Mouse (Mus musculus): ENCODE data around the gene Mettl22. TPM values are rescaled to one million over a fixed set of nuclear protein-coding genes. Genes with fewer than 3 reads are reported as not detected.
A peak's percentile ranks its signal among the peaks of the same experiment; 100 is the strongest.

Mettl22 gene
- total and polyA plus RNA-seq, 2 experiments from 2014 or later, result 37.4 to 80.0 TPM

GRCm38 (mm10) chr16:8425736-8426135, 44.9 kb upstream of the Mettl22 start:
- no peak overlapping the region for H3K9ac ChIP-seq (replicated peaks; ENCODE audit: low read length, poor library complexity, severe bottlenecking)
- H3K9me3 ChIP-seq (ENCODE audit: low read length), result no peaks in the 10 kb centered on the region
- no peak overlapping the region for H3K4me2 ChIP-seq (ENCODE audit: low read depth, low read length, poor library complexity, severe bottlenecking)
- DNase-seq (ENCODE audit: low spot score) (no peak), ATAC-seq (ENCODE audit: low FRiP score) (no peak)
- 88% methylated on average over 5 of the region's 5 CpGs for WGBS
- no peak for TF ChIP-seq CTCF (IDR thresholded peaks at IDR 0.05)
- H3K36me3 ChIP-seq (ENCODE audit: insufficient read depth, low read length), result no peaks in the 10 kb centered on the region
- no peak overlapping the region for H3K27ac ChIP-seq (ENCODE audit: low read depth, low read length)
- H3K27me3 ChIP-seq (ENCODE audit: insufficient read depth, low read length), result peaks cover 35% of the 10 kb centered on the region
- H3K4me3 ChIP-seq (ENCODE audit: low read depth, low read length), result no peak overlapping the region
- H3K4me1 ChIP-seq (ENCODE audit: insufficient read depth, low read length), result 0 out of 2 replicates have a peak, but pooled peaks cover 4% of the 10 kb centered on the region

DNA sequence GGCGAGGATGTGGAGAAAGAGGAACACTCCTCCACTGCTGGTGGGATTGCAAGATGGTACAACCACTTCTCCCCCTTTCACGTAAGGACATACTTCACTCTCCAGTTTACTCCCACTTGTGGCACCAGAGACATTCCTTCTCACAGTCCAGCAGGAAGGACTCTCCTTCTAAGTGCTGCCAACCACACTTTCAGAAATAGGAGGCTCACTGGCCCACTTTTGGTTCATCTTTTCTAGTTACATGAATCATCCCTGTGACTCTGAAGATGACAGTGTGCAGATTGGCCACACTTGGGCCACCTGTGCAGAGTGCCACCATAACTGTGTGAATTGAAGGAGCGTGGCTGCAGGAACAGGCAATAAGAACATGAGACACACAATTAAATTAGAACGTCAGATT, 41.1 kb upstream of the Mettl22 start:
- peaks cover 18% of the 10 kb centered on the region for H3K27me3 ChIP-seq (ENCODE audit: insufficient read depth, low read length)
- no peak for DNase-seq (ENCODE audit: low spot score)
- TF ChIP-seq CTCF (IDR thresholded peaks at IDR 0.05), result no peak
- no peak overlapping the region for H3K4me2 ChIP-seq (ENCODE audit: low read depth, low read length, poor library complexity, severe bottlenecking)
- no peak overlapping the region for H3K4me3 ChIP-seq (ENCODE audit: low read depth, low read length)
- H3K9me3 ChIP-seq (ENCODE audit: low read length), result no peaks in the 10 kb centered on the region
- no peaks in the 10 kb centered on the region for H3K36me3 ChIP-seq (ENCODE audit: insufficient read depth, low read length)
- H3K9ac ChIP-seq (replicated peaks; ENCODE audit: low read length, poor library complexity, severe bottlenecking), result no peak overlapping the region
- H3K27ac ChIP-seq (ENCODE audit: low read depth, low read length), result no peak overlapping the region
- no peak for ATAC-seq (ENCODE audit: low FRiP score)
- 0 out of 2 replicates have a peak, but pooled peaks cover 4% of the 10 kb centered on the region for H3K4me1 ChIP-seq (ENCODE audit: insufficient read depth, low read length)
- 92% methylated on average over 4 of the region's 4 CpGs for WGBS

DNA sequence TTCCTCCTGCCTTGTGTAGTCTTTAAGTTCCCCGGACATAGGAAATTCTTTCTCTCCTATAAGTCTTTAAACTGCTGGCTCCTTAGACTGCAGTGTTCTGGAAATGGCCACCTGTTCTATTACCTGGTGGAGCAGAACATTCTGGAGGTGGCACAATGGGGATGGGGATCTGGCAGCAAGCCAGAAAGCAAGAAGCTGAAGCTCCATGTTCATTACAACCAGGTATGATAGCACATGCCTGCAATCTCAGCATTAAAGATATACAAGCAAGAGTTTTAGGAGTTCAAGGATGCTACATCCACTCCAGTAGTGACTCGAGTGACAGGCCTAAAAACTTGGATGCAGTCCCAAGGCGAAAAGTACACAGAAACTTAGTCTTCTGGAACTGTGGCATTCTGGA, 38.0 kb upstream of the Mettl22 start:
- 83% methylated on average over 3 of the region's 3 CpGs for WGBS
- H3K4me3 ChIP-seq (ENCODE audit: low read depth, low read length), result no peak overlapping the region
- no peak overlapping the region for H3K27ac ChIP-seq (ENCODE audit: low read depth, low read length)
- H3K9me3 ChIP-seq (ENCODE audit: low read length), result no peaks in the 10 kb centered on the region
- DNase-seq (ENCODE audit: low spot score), result no peak
- no peaks in the 10 kb centered on the region for H3K27me3 ChIP-seq (ENCODE audit: insufficient read depth, low read length)
- H3K4me1 ChIP-seq (ENCODE audit: insufficient read depth, low read length), result no peaks in the 10 kb centered on the region
- H3K4me2 ChIP-seq (ENCODE audit: low read depth, low read length, poor library complexity, severe bottlenecking), result no peak overlapping the region
- ATAC-seq (ENCODE audit: low FRiP score), result no peak
- H3K9ac ChIP-seq (replicated peaks; ENCODE audit: low read length, poor library complexity, severe bottlenecking), result no peak overlapping the region
- TF ChIP-seq CTCF (IDR thresholded peaks at IDR 0.05), result no peak
- H3K36me3 ChIP-seq (ENCODE audit: insufficient read depth, low read length), result no peaks in the 10 kb centered on the region

- TF ChIP-seq CTCF (IDR thresholded peaks at IDR 0.05), result no peak
Observed at GRCm38 (mm10) chr16:8444911-8445310, 25.7 kb upstream of the Mettl22 start.

DNA sequence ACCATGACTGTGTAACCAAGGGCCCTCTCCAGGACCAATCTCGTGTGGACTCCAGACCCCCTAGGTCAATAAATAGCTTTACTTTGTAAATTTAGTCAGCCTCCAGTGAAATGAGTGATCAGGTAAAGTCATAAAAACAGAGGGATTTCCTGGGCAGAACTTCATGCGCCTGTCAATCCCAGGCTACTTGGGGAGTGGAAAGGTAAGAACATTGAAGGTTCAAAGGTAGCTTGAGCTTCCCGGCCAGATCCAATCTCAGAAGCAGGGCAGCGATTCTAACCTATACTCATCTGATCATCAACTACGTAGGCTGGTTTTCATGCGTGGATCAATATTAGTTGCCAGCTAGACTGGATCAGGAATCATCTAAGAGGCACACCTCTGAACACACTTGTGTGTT, 24.3 kb upstream of the Mettl22 start:
- Histone ChIP-seq H3K4me1 (ENCODE audit: insufficient read depth, low read length) (no peaks in the 10 kb centered on the region), H3K4me2 (ENCODE audit: low read depth, low read length, poor library complexity, severe bottlenecking) (no peak overlapping the region), H3K27me3 (ENCODE audit: insufficient read depth, low read length) (no peaks in the 10 kb centered on the region), H3K9ac (replicated peaks; ENCODE audit: low read length, poor library complexity, severe bottlenecking) (no peak overlapping the region), H3K4me3 (ENCODE audit: low read depth, low read length) (no peak overlapping the region), H3K36me3 (ENCODE audit: insufficient read depth, low read length) (no peaks in the 10 kb centered on the region), H3K27ac (ENCODE audit: low read depth, low read length) (no peak overlapping the region), H3K9me3 (ENCODE audit: low read length) (no peaks in the 10 kb centered on the region)
- 95% methylated on average over 6 of the region's 6 CpGs for WGBS
- TF ChIP-seq CTCF (IDR thresholded peaks at IDR 0.05), result no peak
- no peak for DNase-seq (ENCODE audit: low spot score)
- ATAC-seq (ENCODE audit: low FRiP score), result no peak

More at GRCm38 (mm10) chr16:8444911-8445310, 25.7 kb upstream of the Mettl22 start:
- ATAC-seq (ENCODE audit: low FRiP score) (no peak), DNase-seq (ENCODE audit: low spot score) (peak; percentile 19)
- no peak overlapping the region for H3K27ac ChIP-seq (ENCODE audit: low read depth, low read length)
- no peaks in the 10 kb centered on the region for H3K36me3 ChIP-seq (ENCODE audit: insufficient read depth, low read length)
- H3K4me2 ChIP-seq (ENCODE audit: low read depth, low read length, poor library complexity, severe bottlenecking), result no peak overlapping the region
- no peaks in the 10 kb centered on the region for H3K27me3 ChIP-seq (ENCODE audit: insufficient read depth, low read length)
- no peak overlapping the region for H3K9ac ChIP-seq (replicated peaks; ENCODE audit: low read length, poor library complexity, severe bottlenecking)
- no peak overlapping the region for H3K4me3 ChIP-seq (ENCODE audit: low read depth, low read length)
- no peaks in the 10 kb centered on the region for H3K4me1 ChIP-seq (ENCODE audit: insufficient read depth, low read length)
- no peaks in the 10 kb centered on the region for H3K9me3 ChIP-seq (ENCODE audit: low read length)
- 75% methylated on average over 7 of the region's 7 CpGs for WGBS

DNA sequence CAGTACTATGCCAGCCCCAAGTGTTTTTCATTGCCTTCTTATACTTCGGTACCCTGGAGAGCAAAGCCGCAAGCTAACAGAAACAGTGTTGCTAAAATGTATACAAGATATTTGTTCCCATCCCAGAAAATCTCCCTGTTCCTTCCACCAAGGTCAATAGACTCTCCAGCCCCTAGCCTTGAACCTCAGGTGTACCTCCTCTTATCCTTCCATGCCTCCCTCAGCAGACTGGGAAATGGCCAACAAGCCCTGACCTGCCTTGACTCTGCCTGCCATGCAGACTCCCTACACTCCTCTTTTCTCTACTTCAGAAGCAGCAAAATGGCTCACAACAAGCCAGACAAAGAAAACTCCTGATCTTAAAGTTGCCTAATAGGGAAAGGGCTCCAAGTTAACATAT, 17.3 kb upstream of the Mettl22 start:
- 91% methylated on average over 2 of the region's 2 CpGs for WGBS
- ATAC-seq (ENCODE audit: low FRiP score), result no peak

More for the DNA sequence above, 17.3 kb upstream of the Mettl22 start:
- H3K36me3 ChIP-seq (ENCODE audit: insufficient read depth, low read length), result no peaks in the 10 kb centered on the region
- DNase-seq (ENCODE audit: low spot score), result no peak
- H3K4me3 ChIP-seq (ENCODE audit: low read depth, low read length), result no peak overlapping the region
- H3K27me3 ChIP-seq (ENCODE audit: insufficient read depth, low read length), result no peaks in the 10 kb centered on the region
- no peak overlapping the region for H3K9ac ChIP-seq (replicated peaks; ENCODE audit: low read length, poor library complexity, severe bottlenecking)
- no peaks in the 10 kb centered on the region for H3K9me3 ChIP-seq (ENCODE audit: low read length)
- H3K27ac ChIP-seq (ENCODE audit: low read depth, low read length), result no peak overlapping the region
- TF ChIP-seq CTCF (IDR thresholded peaks at IDR 0.05), result no peak
- 0 out of 2 replicates have a peak, but pooled peaks cover 3% of the 10 kb centered on the region for H3K4me1 ChIP-seq (ENCODE audit: insufficient read depth, low read length)
- H3K4me2 ChIP-seq (ENCODE audit: low read depth, low read length, poor library complexity, severe bottlenecking), result no peak overlapping the region

Measured in midbrain, postnatal 0 days (tissue).